Mouse (Mus musculus) liver, embryonic 14.5 days (tissue): ENCODE results near the gene Mpdz. TPM values are rescaled to one million over a fixed set of nuclear protein-coding genes. Genes with fewer than 3 reads are reported as not detected.

Experiments used
- ATAC-seq: fragments of 200-750 bp; cut with Nextera tagmentation; 2 replicates; pipeline ENCODE4 v1.8.0; 2017; ENCODE audit warnings: moderate number of reproducible peaks, mild to moderate bottlenecking, moderate library complexity; ENCODE audit not compliant: insufficient read depth
- DNase-seq, 3 experiments: peaks; one replicate each; pipeline ENCODE4 v3.0.0-alpha.2; 2012 to 2013; ENCODE audit warnings: low read depth in 3 of 3, low spot score in 3 of 3
- H3K27ac ChIP-seq: fragments of 300-500 bp; sonication (generic); 2 replicates; pipeline ENCODE4 v1.5.1; 2014; ENCODE audit warnings: moderate library complexity, mild to moderate bottlenecking, control low read depth, inconsistent platforms
- H3K27me3 ChIP-seq: fragments of 300-500 bp; sonication (generic); 2 replicates; pipeline ENCODE4 v1.6.1; 2014; ENCODE audit warnings: mild to moderate bottlenecking, low read length, moderate library complexity; ENCODE audit not compliant: control insufficient read depth, insufficient read depth
- H3K36me3 ChIP-seq: fragments of 300-500 bp; sonication (generic); replicated peaks from 2 replicates; pipeline ENCODE4 v1.6.1; 2014; ENCODE audit warnings: low read depth; ENCODE audit not compliant: control insufficient read depth, insufficient read depth
- H3K4me1 ChIP-seq, 2 experiments: fragments of 200-500 bp in 1 of 2; fragments of 300-500 bp in 1 of 2; sonication (generic) in 1 of 2; replicated peaks; 2 replicates each; pipeline ENCODE4 v1.6.1; 2012 to 2014; ENCODE audit warnings: antibody characterized with exemption in 1 of 2, inconsistent platforms in 1 of 2, low read length in 1 of 2; ENCODE audit not compliant: control insufficient read depth in 2 of 2, insufficient read depth in 2 of 2
- H3K4me2 ChIP-seq: fragments of 300-500 bp; sonication (generic); 2 replicates; pipeline ENCODE4 v1.6.1; 2014; ENCODE audit warnings: low read depth, mild to moderate bottlenecking, control low read depth, moderate library complexity
- H3K4me3 ChIP-seq, 2 experiments: fragments of 200-500 bp in 1 of 2; fragments of 300-500 bp in 1 of 2; sonication (generic) in 1 of 2; 2 replicates each; pipeline ENCODE4 v1.5.1; 2012 to 2014; ENCODE audit warnings: low read depth in 2 of 2, low read length in 2 of 2, mild to moderate bottlenecking in 2 of 2, control low read depth in 1 of 2, inconsistent platforms in 1 of 2, moderate library complexity in 1 of 2; ENCODE audit not compliant: insufficient read depth in 1 of 2
- H3K9ac ChIP-seq: fragments of 300-500 bp; sonication (generic); replicated peaks from 2 replicates; pipeline ENCODE4 v1.6.1; 2014; ENCODE audit warnings: mild to moderate bottlenecking, control low read depth, moderate library complexity
- H3K9me3 ChIP-seq: fragments of 300-500 bp; sonication (generic); 2 replicates; pipeline ENCODE4 v1.6.1; 2016; ENCODE audit warnings: low read length, mixed read lengths; ENCODE audit not compliant: control insufficient read depth
- CTCF ChIP-seq: IDR thresholded peaks from 2 replicates; pipeline ENCODE4 v1.5.1; 2016; ENCODE audit warnings: antibody characterized with exemption, low read depth, control low read depth
- EP300 ChIP-seq: IDR thresholded peaks from 2 replicates; pipeline ENCODE4 v1.6.1; 2016; ENCODE audit warnings: antibody characterized with exemption, low read depth
- WGBS: fragments of 180-500 bp; shearing (Covaris S2); extraction: QIAGEN DNeasy Blood & Tissue Kit; methylation state at CpG from one replicate; pipeline ENCODE4 v1.1.7; 2014; ENCODE audit not compliant: insufficient replicate concordance; 5-methylcytosine and 5-hydroxymethylcytosine counted together
- polyA plus RNA-seq, 2 experiments: library from polyadenylated mRNA; depleted of rRNA in 1 of 2; stranded (reverse) in 1 of 2; unstranded in 1 of 2; fragments of >200 nt; fragmentation: Nextera tagmentation in 1 of 2; extraction: Ambion mirVana in 1 of 2; gene quantifications; 2 replicates each; pipeline versions ENCODE4 v1.2.1 to v1.2.3; 2012 to 2014

Mpdz gene
- polyA plus RNA-seq, 2 experiments = 1.7 to 2.1 TPM

- DNase-seq (no peak), ATAC-seq (no peak)
- no peaks in the 10 kb centered on the region for H3K9me3 ChIP-seq
- no peak overlapping the region for H3K9ac ChIP-seq
- H3K4me2 ChIP-seq = no peak overlapping the region
- H3K36me3 ChIP-seq = no peaks in the 10 kb centered on the region
- TF ChIP-seq CTCF = no peak
- TF ChIP-seq EP300 = no peak
- H3K27ac ChIP-seq = no peak overlapping the region
- no peak overlapping the region for H3K4me3 ChIP-seq
- WGBS = 57% methylated on average over 2 of the region's 2 CpGs
- H3K27me3 ChIP-seq = no peaks in the 10 kb centered on the region
- H3K4me1 ChIP-seq = no peaks in the 10 kb centered on the region
Observed at GRCm38 (mm10) chr4:81310168-81310474, 132.5 kb downstream of the Mpdz start.

DNA sequence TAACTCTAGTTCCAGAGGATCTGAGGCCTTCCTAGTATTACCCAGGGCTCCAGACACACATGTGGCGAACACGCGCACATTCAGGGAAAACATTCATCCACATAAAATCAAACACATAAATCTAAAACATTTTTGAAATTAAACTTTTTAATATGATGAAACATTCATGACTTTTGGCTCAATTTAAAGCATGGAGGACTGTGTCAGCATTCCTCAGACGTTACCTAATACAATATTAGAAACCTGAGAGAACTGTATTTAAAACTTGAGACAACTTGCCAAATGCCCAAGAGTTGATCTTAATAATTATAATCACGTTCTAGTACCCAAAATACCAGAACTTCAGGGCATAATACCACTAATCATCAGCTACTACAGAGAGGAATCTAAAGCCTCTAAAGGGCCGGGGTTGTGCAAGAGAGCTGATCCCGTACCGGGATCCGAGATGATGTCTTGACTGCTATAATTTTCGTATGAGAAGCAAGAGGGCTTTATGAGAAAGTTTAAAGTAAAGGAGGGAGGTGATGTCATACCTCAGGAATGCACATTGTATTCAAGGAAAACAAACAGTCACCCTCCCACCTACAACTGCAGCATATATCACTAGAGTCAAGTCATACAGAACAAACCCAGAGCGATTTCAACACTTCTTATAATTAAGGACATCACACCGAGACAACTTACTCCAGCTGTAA is 133.0 kb downstream of the Mpdz start:
- Histone ChIP-seq H3K9ac (no peak overlapping the region), H3K4me1 (no peaks in the 10 kb centered on the region), H3K9me3 (no peaks in the 10 kb centered on the region), H3K4me3 (no peak overlapping the region), H3K27ac (no peak overlapping the region), H3K27me3 (no peaks in the 10 kb centered on the region), H3K4me2 (no peak overlapping the region), H3K36me3 (no peaks in the 10 kb centered on the region)
- ATAC-seq = no peak
- 67% methylated on average over 12 of the region's 12 CpGs for WGBS
- no peak for DNase-seq
- no peak for TF ChIP-seq CTCF
- TF ChIP-seq EP300 = no peak

- ATAC-seq = no peak
- DNase-seq = no peak
- H3K36me3 ChIP-seq = no peaks in the 10 kb centered on the region
- 68% methylated on average over 10 of the region's 10 CpGs for WGBS
- H3K9me3 ChIP-seq = no peaks in the 10 kb centered on the region
- H3K9ac ChIP-seq = no peak overlapping the region
- H3K27ac ChIP-seq = no peak overlapping the region
- H3K27me3 ChIP-seq = no peaks in the 10 kb centered on the region
- no peak for TF ChIP-seq EP300
- TF ChIP-seq CTCF = no peak
- no peak overlapping the region for H3K4me3 ChIP-seq
- no peak overlapping the region for H3K4me2 ChIP-seq
- no peaks in the 10 kb centered on the region for H3K4me1 ChIP-seq
Observed at GRCm38 (mm10) chr4:81307596-81308265, 134.9 kb downstream of the Mpdz start.

GRCm38 (mm10) chr4:81302056-81302455 is 140.6 kb downstream of the Mpdz start:
- Histone ChIP-seq H3K9me3 (no peaks in the 10 kb centered on the region), H3K36me3 (no peaks in the 10 kb centered on the region), H3K4me1 (no peaks in the 10 kb centered on the region), H3K27ac (no peak overlapping the region), H3K27me3 (no peaks in the 10 kb centered on the region), H3K4me2 (no peak overlapping the region), H3K9ac (no peak overlapping the region), H3K4me3 (no peak overlapping the region)
- WGBS = 71% methylated on average over 3 of the region's 3 CpGs
- no peak for DNase-seq
- TF ChIP-seq CTCF (no peak), EP300 (no peak)
- no peak for ATAC-seq

- Histone ChIP-seq H3K27me3 (no peaks in the 10 kb centered on the region), H3K9ac (no peak overlapping the region), H3K4me2 (no peak overlapping the region), H3K4me3 (no peak overlapping the region), H3K4me1 (no peaks in the 10 kb centered on the region), H3K36me3 (no peaks in the 10 kb centered on the region), H3K27ac (no peak overlapping the region), H3K9me3 (no peaks in the 10 kb centered on the region)
- no peak for TF ChIP-seq EP300
- ATAC-seq (no peak), DNase-seq (no peak)
- WGBS = 66% methylated on average over 4 of the region's 4 CpGs
Observed at GRCm38 (mm10) chr4:81298384-81298783, 144.2 kb downstream of the Mpdz start.
